In genomic region chr12:112632084-112632777, GRCm38 (mm10) we compare ENCODE assay signal across 19 mouse cellular contexts. TPM values are rescaled to one million over a fixed set of nuclear protein-coding genes. Genes with fewer than 3 reads are reported as not detected.
DNase-seq lines count a peak whose midpoint lies in the region; ATAC-seq and TF ChIP-seq lines count a peak whose summit lies in the region.
"Had no signal": no experiment of that assay in that cellular context is flagged by ENCODE, and none has a peak within 500 bp of the region (broad histone marks: within the 10 kb centered on the region; RNA-seq: fewer than 3 reads in every experiment).

No protein-coding gene starts in this region.

- H3K79me2 ChIP-seq in macrophage (ENCODE audit: inconsistent target): no peaks in the 10 kb centered on the region

- H3K36me3 ChIP-seq in hindbrain, embryonic 12.5 days: no peaks in the 10 kb centered on the region
- no peaks in the 10 kb centered on the region for H3K36me3 ChIP-seq in hindbrain, embryonic 16.5 days (ENCODE audit: control insufficient read depth, insufficient read depth, low read length)
- no peaks in the 10 kb centered on the region for H3K36me3 ChIP-seq in liver, embryonic 12.5 days
- no peaks in the 10 kb centered on the region for H3K36me3 ChIP-seq in macrophage (ENCODE audit: inconsistent target)
- H3K36me3 ChIP-seq: embryonic facial prominence, embryonic 15.5 days; forebrain, embryonic 10.5 days; limb, embryonic 10.5 days; lung, embryonic 15.5 days; neural tube, embryonic 13.5 days had no signal

- H3K27ac ChIP-seq in hindbrain, embryonic 12.5 days: no peak overlapping the region
- no peak overlapping the region for H3K27ac ChIP-seq in hindbrain, embryonic 16.5 days (ENCODE audit: low read depth, low read length)
- H3K27ac ChIP-seq in liver, embryonic 12.5 days: peak overlapping the region; percentile 47; the same call in 1 of the 2 replicates
- H3K27ac ChIP-seq in macrophage: peak overlapping the region; percentile 98
- H3K27ac ChIP-seq: embryonic facial prominence, embryonic 15.5 days; layer of hippocampus, adult 2 months; limb, embryonic 10.5 days; lung, embryonic 15.5 days; neural tube, embryonic 13.5 days had no signal

- no peak overlapping the region for H3K4me2 ChIP-seq in hindbrain, embryonic 12.5 days (replicated peaks)
- no peak overlapping the region for H3K4me2 ChIP-seq in hindbrain, embryonic 16.5 days (ENCODE audit: low read length)
- H3K4me2 ChIP-seq in liver, embryonic 12.5 days: peak overlapping the region; percentile 2; the same call in 1 of the 2 replicates
- H3K4me2 ChIP-seq: embryonic facial prominence, embryonic 15.5 days; lung, embryonic 15.5 days; midbrain, embryonic 11.5 days; neural tube, embryonic 13.5 days had no signal

- no peak for TF ChIP-seq POLR2A in lung, adult 2 months (IDR thresholded peaks at IDR 0.05; ENCODE audit: borderline replicate concordance, extremely low read depth, low read depth, low read length)

- H3K9ac ChIP-seq in hindbrain, embryonic 12.5 days: 0 out of 2 replicates have a peak overlapping the region, but pooled peaks have one; percentile 13
- no peak overlapping the region for H3K9ac ChIP-seq in hindbrain, embryonic 16.5 days (ENCODE audit: low read depth, low read length)
- H3K9ac ChIP-seq in liver, embryonic 12.5 days: no peak overlapping the region
- H3K9ac ChIP-seq: embryonic facial prominence, embryonic 15.5 days; lung, embryonic 15.5 days; neural tube, embryonic 13.5 days had no signal

- 74% methylated on average over 11 of the region's 11 CpGs for WGBS in hindbrain, embryonic 12.5 days
- 76% methylated on average over 11 of the region's 11 CpGs for WGBS in hindbrain, embryonic 16.5 days
- 61% methylated on average over 11 of the region's 11 CpGs for WGBS in lung, adult 2 months
- WGBS in liver, embryonic 12.5 days (ENCODE audit: insufficient replicate concordance): 60% methylated on average over 11 of the region's 11 CpGs
- 83% methylated on average over 11 of the region's 11 CpGs for WGBS in macrophage (ENCODE audit: missing documents)

- H3K4me3 ChIP-seq in hindbrain, embryonic 12.5 days: no peak overlapping the region
- no peak overlapping the region for H3K4me3 ChIP-seq in hindbrain, embryonic 16.5 days (ENCODE audit: low read length)
- H3K4me3 ChIP-seq in lung, adult 2 months (replicated peaks; ENCODE audit: extremely low read depth, low read depth, low read length): no peak overlapping the region
- H3K4me3 ChIP-seq in liver, embryonic 12.5 days: no peak overlapping the region
- peak overlapping the region; percentile 24; the same call in 1 of the 2 replicates for H3K4me3 ChIP-seq in macrophage (ENCODE audit: inconsistent target)
- H3K4me3 ChIP-seq: embryonic facial prominence, embryonic 15.5 days; forebrain, embryonic 10.5 days; layer of hippocampus, adult 2 months; limb, embryonic 10.5 days; lung, embryonic 15.5 days; neural tube, embryonic 13.5 days had no signal

- peak; percentile 48 for DNase-seq in lung, postnatal 25 days (ENCODE audit: low spot score)
- DNase-seq in lung, adult 2 months: no peak
- no peak for DNase-seq in gastrocnemius, postnatal 10 days
- DNase-seq in adrenal gland, postnatal 36 days: no peak
- DNase-seq: adrenal gland, adult 8-10 months; cerebellum, postnatal 10 days; embryo, embryonic 11 days; thymus, adult 2 months had no signal

- ATAC-seq in hindbrain, embryonic 12.5 days (ENCODE audit: low FRiP score): no peak
- ATAC-seq in hindbrain, embryonic 16.5 days: no peak
- ATAC-seq in liver, embryonic 12.5 days: no peak

- TF ChIP-seq CTCF in lung, adult 2 months (IDR thresholded peaks at IDR 0.05; ENCODE audit: insufficient read depth, low read length): no peak

- no peaks in the 10 kb centered on the region for H3K9me3 ChIP-seq in hindbrain, embryonic 12.5 days (replicated peaks)
- no peaks in the 10 kb centered on the region for H3K9me3 ChIP-seq in hindbrain, embryonic 16.5 days (ENCODE audit: control insufficient read depth, low read length)
- H3K9me3 ChIP-seq in liver, embryonic 12.5 days (replicated peaks): no peaks in the 10 kb centered on the region
- H3K9me3 ChIP-seq: embryonic facial prominence, embryonic 15.5 days; forebrain, embryonic 10.5 days; limb, embryonic 10.5 days; lung, embryonic 15.5 days; neural tube, embryonic 13.5 days had no signal

- H3K27me3 ChIP-seq in hindbrain, embryonic 12.5 days: no peaks in the 10 kb centered on the region
- no peaks in the 10 kb centered on the region for H3K27me3 ChIP-seq in hindbrain, embryonic 16.5 days (replicated peaks; ENCODE audit: control insufficient read depth, insufficient read depth, low read length)
- no peaks in the 10 kb centered on the region for H3K27me3 ChIP-seq in liver, embryonic 12.5 days (replicated peaks)
- H3K27me3 ChIP-seq: embryonic facial prominence, embryonic 15.5 days; lung, embryonic 15.5 days; neural tube, embryonic 13.5 days had no signal

- peaks cover 11% of the 10 kb centered on the region for H3K4me1 ChIP-seq in hindbrain, embryonic 12.5 days
- H3K4me1 ChIP-seq in hindbrain, embryonic 16.5 days (ENCODE audit: control insufficient read depth, insufficient read depth, low read depth, low read length): no peaks in the 10 kb centered on the region; the same call in 1 of the 2 replicates
- H3K4me1 ChIP-seq in lung, adult 2 months (ENCODE audit: control insufficient read depth, insufficient read depth, low read length): peaks cover 17% of the 10 kb centered on the region
- H3K4me1 ChIP-seq in liver, embryonic 12.5 days: peaks cover 64% of the 10 kb centered on the region

RNA-seq across cellular contexts. Expression of gene Siva1, which starts 12.2 kb away (rescaled TPM):
- polyA plus RNA-seq in hindbrain, embryonic 12.5 days (2016; fragmentation: Nextera tagmentation; extraction: Ambion mirVana): 100 and 124 TPM in 2 replicates
- polyA plus RNA-seq in hindbrain, embryonic 16.5 days (2015; fragmentation: Nextera tagmentation; extraction: Ambion mirVana): 48.1 and 57.5 TPM in 2 replicates
- polyA plus RNA-seq in lung, adult 2 months (2012; rRNA removed): 58.6 and 66.5 TPM in 2 replicates
- 126 and 137 TPM in 2 replicates for polyA plus RNA-seq in liver, embryonic 12.5 days (2016; fragmentation: Nextera tagmentation; extraction: Ambion mirVana)
- 10 to 100 TPM in 9 of 26 experiments, 1 to 10 TPM in 16, not detected in 1; 1.1 to 26.5 (median 6.5) TPM for total RNA-seq in macrophage (2018; cell fraction: chromatin; rRNA removed)
- 10 to 100 TPM; 12.1 to 26.8 (median 20.1) TPM for total RNA-seq in macrophage (2018; cell fraction: cytosol; rRNA removed)
- total RNA-seq in macrophage (2018; cell fraction: nucleus; rRNA removed): 10 to 100 TPM in 11 of 26 experiments, 1 to 10 TPM in 15; 2.3 to 45.8 (median 8.3) TPM
- 5.6 to 43.8 TPM (median 19.5 TPM) in 3 replicates for polyA plus RNA-seq in macrophage (2018)
- 10 to 100 TPM; 27.2 to 28.1 TPM for total RNA-seq in gastrocnemius, postnatal 10 days (2021)
- total RNA-seq in adrenal gland, postnatal 36 days (2021): 10 to 100 TPM; 45.4 to 46.9 TPM

RNA-seq across cellular contexts. Expression of gene Adssl1, which starts 12.4 kb away (rescaled TPM):
- polyA plus RNA-seq in hindbrain, embryonic 12.5 days (2016; fragmentation: Nextera tagmentation; extraction: Ambion mirVana): 3.3 and 5.0 TPM in 2 replicates
- 7.7 and 7.9 TPM in 2 replicates for polyA plus RNA-seq in hindbrain, embryonic 16.5 days (2015; fragmentation: Nextera tagmentation; extraction: Ambion mirVana)
- polyA plus RNA-seq in lung, adult 2 months (2012; rRNA removed): 33.3 and 39.0 TPM in 2 replicates
- polyA plus RNA-seq in liver, embryonic 12.5 days (2016; fragmentation: Nextera tagmentation; extraction: Ambion mirVana): 5.2 and 5.6 TPM in 2 replicates
- total RNA-seq in macrophage (2018; cell fraction: chromatin; rRNA removed): 10 to 100 TPM in 13 of 26 experiments, 1 to 10 TPM in 13; 2.6 to 59.5 (median 10.7) TPM
- total RNA-seq in macrophage (2018; cell fraction: cytosol; rRNA removed): 10 to 100 TPM in 25 of 26 experiments, 1 to 10 TPM in 1; 9.8 to 60.0 (median 28.1) TPM
- 10 to 100 TPM in 14 of 26 experiments, 1 to 10 TPM in 12; 5.0 to 69.9 (median 11.8) TPM for total RNA-seq in macrophage (2018; cell fraction: nucleus; rRNA removed)
- polyA plus RNA-seq in macrophage (2018): 33.0 to 157 TPM (median 71.6 TPM) in 3 replicates
- 100 to 1,000 TPM; 340 to 358 TPM for total RNA-seq in gastrocnemius, postnatal 10 days (2021)
- 10 to 100 TPM; 21.8 to 22.7 TPM for total RNA-seq in adrenal gland, postnatal 36 days (2021)

RNA-seq across cellular contexts. Expression of gene Akt1, which starts 42.5 kb away (rescaled TPM):
- polyA plus RNA-seq in hindbrain, embryonic 12.5 days (2016; fragmentation: Nextera tagmentation; extraction: Ambion mirVana): 154 and 156 TPM in 2 replicates
- 55.6 and 62.3 TPM in 2 replicates for polyA plus RNA-seq in hindbrain, embryonic 16.5 days (2015; fragmentation: Nextera tagmentation; extraction: Ambion mirVana)
- polyA plus RNA-seq in lung, adult 2 months (2012; rRNA removed): 166 and 187 TPM in 2 replicates
- 76.6 and 81.8 TPM in 2 replicates for polyA plus RNA-seq in liver, embryonic 12.5 days (2016; fragmentation: Nextera tagmentation; extraction: Ambion mirVana)
- 100 to 1,000 TPM in 20 of 26 experiments, 10 to 100 TPM in 6; 46.0 to 331 (median 122) TPM for total RNA-seq in macrophage (2018; cell fraction: chromatin; rRNA removed)
- total RNA-seq in macrophage (2018; cell fraction: cytosol; rRNA removed): 100 to 1,000 TPM in 25 of 26 experiments, 10 to 100 TPM in 1; 98.0 to 240 (median 160) TPM
- 100 to 1,000 TPM in 16 of 26 experiments, 10 to 100 TPM in 10; 69.7 to 196 (median 103) TPM for total RNA-seq in macrophage (2018; cell fraction: nucleus; rRNA removed)
- 174 to 203 TPM (median 184 TPM) in 3 replicates for polyA plus RNA-seq in macrophage (2018)
- 100 to 1,000 TPM; 133 to 142 TPM for total RNA-seq in gastrocnemius, postnatal 10 days (2021)
- 100 to 1,000 TPM; 256 to 378 TPM for total RNA-seq in adrenal gland, postnatal 36 days (2021)

RNA-seq across cellular contexts. Expression of gene Inf2, which starts 43.6 kb away (rescaled TPM):
- 1.5 and 2.1 TPM in 2 replicates for polyA plus RNA-seq in hindbrain, embryonic 12.5 days (2016; fragmentation: Nextera tagmentation; extraction: Ambion mirVana)
- polyA plus RNA-seq in hindbrain, embryonic 16.5 days (2015; fragmentation: Nextera tagmentation; extraction: Ambion mirVana): 1.0 and 1.1 TPM in 2 replicates
- polyA plus RNA-seq in lung, adult 2 months (2012; rRNA removed): 28.0 and 33.6 TPM in 2 replicates
- 2.2 and 2.7 TPM in 2 replicates for polyA plus RNA-seq in liver, embryonic 12.5 days (2016; fragmentation: Nextera tagmentation; extraction: Ambion mirVana)
- 100 to 1,000 TPM in 3 of 26 experiments, 10 to 100 TPM in 23; 10.2 to 397 (median 25.5) TPM for total RNA-seq in macrophage (2018; cell fraction: chromatin; rRNA removed)
- 10 to 100 TPM in 12 of 26 experiments, 1 to 10 TPM in 14; 2.1 to 23.7 (median 7.4) TPM for total RNA-seq in macrophage (2018; cell fraction: cytosol; rRNA removed)
- 10 to 100 TPM in 16 of 26 experiments, 1 to 10 TPM in 10; 4.2 to 93.0 (median 16.7) TPM for total RNA-seq in macrophage (2018; cell fraction: nucleus; rRNA removed)
- polyA plus RNA-seq in macrophage (2018): 6.8 to 20.9 TPM (median 9.4 TPM) in 3 replicates
- 10 to 100 TPM; 16.8 to 22.5 TPM for total RNA-seq in gastrocnemius, postnatal 10 days (2021)
- total RNA-seq in adrenal gland, postnatal 36 days (2021): 10 to 100 TPM; 23.3 to 27.7 TPM

RNA-seq across cellular contexts. Expression of gene Zbtb42, which starts 46.4 kb away (rescaled TPM):
- 5.8 and 7.5 TPM in 2 replicates for polyA plus RNA-seq in hindbrain, embryonic 12.5 days (2016; fragmentation: Nextera tagmentation; extraction: Ambion mirVana)
- polyA plus RNA-seq in hindbrain, embryonic 16.5 days (2015; fragmentation: Nextera tagmentation; extraction: Ambion mirVana): 2.4 and 4.0 TPM in 2 replicates
- polyA plus RNA-seq in lung, adult 2 months (2012; rRNA removed): 40.9 and 51.2 TPM in 2 replicates
- 1.0 and 1.2 TPM in 2 replicates for polyA plus RNA-seq in liver, embryonic 12.5 days (2016; fragmentation: Nextera tagmentation; extraction: Ambion mirVana)
- 1 to 10 TPM in 19 of 26 experiments, under 1 TPM in 6, not detected in 1; 0.33 to 9.8 (median 1.9) TPM for total RNA-seq in macrophage (2018; cell fraction: chromatin; rRNA removed)
- total RNA-seq in macrophage (2018; cell fraction: cytosol; rRNA removed): 10 to 100 TPM in 1 of 26 experiments, 1 to 10 TPM in 25; 1.1 to 13.8 (median 3.6) TPM
- total RNA-seq in macrophage (2018; cell fraction: nucleus; rRNA removed): 10 to 100 TPM in 2 of 26 experiments, 1 to 10 TPM in 24; 1.0 to 13.1 (median 3.1) TPM
- polyA plus RNA-seq in macrophage (2018): 3.2 to 4.7 TPM (median 3.5 TPM) in 3 replicates
- total RNA-seq in gastrocnemius, postnatal 10 days (2021): 1 to 10 TPM; 1.8 to 2.1 TPM
- 1 to 10 TPM; 5.0 to 9.0 TPM for total RNA-seq in adrenal gland, postnatal 36 days (2021)

Comparison
In these comparisons a context has a peak if more than half of its experiments do, and no peak if none do; other contexts are left out.
1. H3K27ac ChIP-seq: peak in liver, embryonic 12.5 days (single experiment) and macrophage (single experiment); none in hindbrain, embryonic 12.5 days (single experiment) and hindbrain, embryonic 16.5 days (single experiment).